Mouse (Mus musculus): ENCODE measurements around the gene Tubg2.

Gene Tubg2

GRCm38 (mm10) chr11:101164677-101165580 is 9.2 kb downstream of the Tubg2 start:
- DNase-seq (ENCODE audit: low read depth, low spot score): peak; percentile 83

DNA sequence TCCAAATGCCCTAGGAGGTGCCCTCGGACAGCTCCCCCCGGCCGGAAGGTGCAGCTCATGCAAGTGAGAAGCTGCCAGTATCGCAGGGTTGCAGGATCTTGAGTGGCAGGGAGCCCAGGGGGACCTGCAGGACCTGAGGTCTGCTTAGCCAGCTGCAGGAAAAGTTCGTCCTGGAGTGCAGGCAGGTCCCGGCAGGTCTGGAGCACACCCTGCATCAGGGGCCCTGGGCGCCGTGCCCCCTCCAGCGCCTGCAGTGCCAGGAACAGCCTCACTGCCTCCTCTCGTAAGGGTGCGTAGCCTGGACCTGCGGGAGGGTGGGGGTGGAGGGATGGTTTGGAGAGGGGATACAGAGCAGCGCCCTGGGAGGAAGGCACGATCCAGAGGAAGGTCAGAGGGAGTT is 10.7 kb downstream of the Tubg2 start:
- DNase-seq (ENCODE audit: low read depth, low spot score): no peak

- no peak for DNase-seq (ENCODE audit: low read depth, low spot score)
Observed at GRCm38 (mm10) chr11:101167211-101167962, 11.7 kb downstream of the Tubg2 start.

DNA sequence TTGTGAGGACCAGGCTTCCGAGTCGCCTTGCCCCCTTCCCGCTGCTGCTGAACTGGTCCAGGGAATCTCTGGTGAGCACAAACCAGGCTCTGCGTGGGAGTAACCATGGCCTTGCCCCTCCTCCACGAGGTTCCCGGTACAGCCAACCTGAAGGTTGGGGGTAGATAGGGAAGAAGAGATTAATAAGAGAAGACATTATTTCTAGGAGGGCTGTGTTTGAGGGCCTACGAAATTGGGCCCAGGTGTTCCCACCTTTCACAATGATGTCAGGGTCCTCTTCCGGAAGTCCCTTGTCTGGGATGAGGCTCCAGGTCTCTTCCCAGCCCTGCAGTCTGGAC is 12.2 kb downstream of the Tubg2 start:
- no peak for DNase-seq (ENCODE audit: low read depth, low spot score)

- no peak for DNase-seq (ENCODE audit: low read depth, low spot score)
Observed at GRCm38 (mm10) chr11:101168301-101168980, 12.7 kb downstream of the Tubg2 start.

DNA sequence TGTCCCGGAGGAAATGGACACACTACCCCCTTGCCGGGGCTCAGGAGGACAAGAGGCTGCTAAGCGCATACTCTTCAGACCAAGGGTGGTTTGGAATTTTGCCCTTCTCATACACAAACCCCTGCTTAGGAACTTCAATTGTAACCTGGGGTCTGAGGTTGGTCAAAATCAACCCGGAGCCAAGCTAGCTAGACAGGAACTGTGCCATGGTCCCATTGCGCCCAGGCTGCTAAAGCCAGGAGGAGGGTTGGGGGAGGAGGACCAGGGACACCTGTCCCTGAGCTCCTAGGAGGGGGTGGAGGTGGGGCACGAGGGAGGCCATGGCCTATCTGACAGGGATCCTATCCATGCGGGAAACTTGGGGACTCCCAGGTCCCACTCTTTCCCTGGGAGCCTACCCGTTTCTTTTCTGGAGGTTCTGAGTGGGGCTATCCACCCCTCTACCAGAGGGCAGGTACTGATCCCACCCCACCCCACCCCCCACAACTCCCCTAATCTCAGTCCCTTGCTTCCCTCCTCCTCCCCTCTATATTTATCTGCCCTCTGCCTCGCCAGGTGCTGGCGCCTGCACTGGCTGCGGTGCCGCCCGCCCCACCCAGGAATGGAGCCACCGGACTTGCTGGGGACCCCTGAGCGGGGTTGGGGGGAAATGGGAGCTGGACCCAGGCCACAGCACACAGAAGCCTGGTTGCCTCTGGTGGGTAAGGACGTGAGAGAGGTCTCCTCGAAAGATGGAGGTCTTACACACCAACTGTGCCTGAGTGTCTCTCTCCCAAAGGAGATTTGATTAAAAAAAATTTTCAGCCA is 13.8 kb downstream of the Tubg2 start:
- no peak for DNase-seq (ENCODE audit: low read depth, low spot score)

- DNase-seq (ENCODE audit: low read depth, low spot score): peak; percentile 67
Observed at GRCm38 (mm10) chr11:101170354-101170810, 14.7 kb downstream of the Tubg2 start, which contains the start of gene Cntnap1. TSS of gene Cntnap1 (plus strand) at chr11:101170523.

DNA sequence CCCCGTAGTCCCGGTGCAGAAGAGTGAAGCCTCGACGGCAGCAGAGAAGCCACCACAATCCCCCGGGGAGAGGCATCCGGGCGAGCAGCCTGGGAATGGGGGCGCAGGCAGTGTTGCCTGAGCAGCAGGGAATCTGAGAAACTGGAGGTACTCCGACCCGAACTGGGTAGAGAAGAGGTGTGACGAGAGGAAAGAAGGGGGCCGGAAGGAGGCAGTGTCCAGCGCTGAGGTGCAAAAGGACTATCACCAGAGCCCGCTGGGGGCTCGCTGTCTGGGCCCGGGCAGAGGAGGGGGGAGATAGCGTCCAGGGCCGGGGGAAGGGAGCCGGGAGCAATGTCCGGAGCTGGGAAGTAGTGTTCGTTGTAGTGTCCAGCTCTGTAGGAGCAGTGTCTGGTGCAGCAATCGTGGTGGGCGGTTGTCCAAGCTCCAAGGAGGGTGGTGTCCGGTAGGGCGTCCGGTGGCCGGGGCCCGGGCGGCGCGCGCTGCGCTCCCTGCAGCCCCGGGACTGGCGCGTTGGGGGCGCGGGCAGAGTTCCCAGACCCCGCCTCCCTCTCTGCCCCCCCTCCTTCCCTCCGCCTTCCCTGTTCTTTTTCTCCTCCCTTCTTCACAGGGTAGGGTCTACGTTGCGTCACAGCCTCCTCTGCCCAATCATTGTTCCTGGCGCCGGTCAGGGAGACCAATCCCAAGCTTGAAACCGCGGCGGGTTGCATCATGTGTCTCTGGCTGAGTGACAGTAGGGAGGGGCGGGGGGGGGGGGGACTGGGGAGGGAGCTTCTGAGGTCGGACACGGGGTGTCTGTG is 15.3 kb downstream of the Tubg2 start, which contains the start of gene Plekhh3:
TSS of gene Plekhh3 (minus strand) at position 541 of the 800 bp plus-strand sequence.
- peak; percentile 98 for DNase-seq (ENCODE audit: low read depth, low spot score)

DNA sequence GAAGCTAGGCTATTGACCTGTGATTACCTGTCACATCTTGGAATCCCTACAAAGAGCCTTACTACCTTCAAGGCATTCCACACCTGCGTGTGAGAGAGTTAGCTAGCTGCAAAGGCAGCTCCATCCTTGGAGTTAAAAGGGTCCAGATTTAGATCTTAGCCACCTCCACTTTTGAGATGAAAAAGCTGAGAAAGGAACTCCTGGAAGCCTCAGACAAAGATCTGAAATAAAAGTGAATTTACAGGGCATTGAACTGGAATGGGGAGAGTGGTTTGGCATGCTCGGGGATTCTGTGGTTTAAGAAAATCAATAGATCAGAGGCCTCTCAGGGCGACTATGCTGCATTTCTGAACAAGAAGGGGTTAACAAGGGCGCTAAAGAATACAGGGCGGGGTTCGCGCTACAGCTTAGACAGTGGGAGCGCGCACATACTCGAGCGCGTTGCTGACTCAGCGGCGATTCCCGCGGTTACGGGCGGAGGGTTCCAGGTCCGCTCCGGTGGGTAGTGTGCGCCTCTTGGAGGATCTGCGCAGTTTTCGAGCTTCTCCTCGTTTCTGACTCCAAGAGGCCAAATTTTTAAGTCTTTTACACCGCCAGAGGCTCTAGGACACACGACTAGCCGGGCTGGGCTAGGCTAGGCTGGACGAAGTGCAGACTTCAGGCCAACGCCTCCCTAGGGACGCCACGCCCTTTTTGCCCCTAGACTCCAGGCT is 16.2 kb downstream of the Tubg2 start:
- peak; percentile 85 for DNase-seq (ENCODE audit: low read depth, low spot score)

GRCm38 (mm10) chr11:101172434-101172815 is 16.7 kb downstream of the Tubg2 start:
- no peak for DNase-seq (ENCODE audit: low read depth, low spot score)

DNA sequence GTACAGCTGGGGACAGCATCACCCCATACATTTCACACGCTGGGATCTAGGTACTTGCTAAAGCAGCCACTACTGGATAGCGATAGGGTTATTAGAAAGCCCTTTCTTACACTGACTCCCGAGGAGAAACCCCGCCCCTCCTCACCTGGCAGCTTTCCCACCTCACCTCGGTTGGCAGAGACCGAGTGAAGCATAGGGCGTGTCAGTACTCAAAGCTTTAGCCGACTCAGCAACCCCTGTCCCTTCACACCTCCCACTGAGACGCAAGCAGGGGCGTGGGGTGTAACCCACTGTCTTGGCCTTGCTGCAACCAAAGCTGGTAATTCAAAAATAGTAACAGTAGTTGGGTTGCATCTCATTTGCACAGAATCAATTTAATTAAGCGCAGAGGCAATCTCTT is 17.4 kb downstream of the Tubg2 start:
- DNase-seq (ENCODE audit: low read depth, low spot score): peak; percentile 23

GRCm38 (mm10) chr11:101173631-101174388 is 18.1 kb downstream of the Tubg2 start:
- DNase-seq (ENCODE audit: low read depth, low spot score): peak; percentile 93

GRCm38 (mm10) chr11:101174389-101174745 is 18.7 kb downstream of the Tubg2 start:
- no peak for DNase-seq (ENCODE audit: low read depth, low spot score)

DNA sequence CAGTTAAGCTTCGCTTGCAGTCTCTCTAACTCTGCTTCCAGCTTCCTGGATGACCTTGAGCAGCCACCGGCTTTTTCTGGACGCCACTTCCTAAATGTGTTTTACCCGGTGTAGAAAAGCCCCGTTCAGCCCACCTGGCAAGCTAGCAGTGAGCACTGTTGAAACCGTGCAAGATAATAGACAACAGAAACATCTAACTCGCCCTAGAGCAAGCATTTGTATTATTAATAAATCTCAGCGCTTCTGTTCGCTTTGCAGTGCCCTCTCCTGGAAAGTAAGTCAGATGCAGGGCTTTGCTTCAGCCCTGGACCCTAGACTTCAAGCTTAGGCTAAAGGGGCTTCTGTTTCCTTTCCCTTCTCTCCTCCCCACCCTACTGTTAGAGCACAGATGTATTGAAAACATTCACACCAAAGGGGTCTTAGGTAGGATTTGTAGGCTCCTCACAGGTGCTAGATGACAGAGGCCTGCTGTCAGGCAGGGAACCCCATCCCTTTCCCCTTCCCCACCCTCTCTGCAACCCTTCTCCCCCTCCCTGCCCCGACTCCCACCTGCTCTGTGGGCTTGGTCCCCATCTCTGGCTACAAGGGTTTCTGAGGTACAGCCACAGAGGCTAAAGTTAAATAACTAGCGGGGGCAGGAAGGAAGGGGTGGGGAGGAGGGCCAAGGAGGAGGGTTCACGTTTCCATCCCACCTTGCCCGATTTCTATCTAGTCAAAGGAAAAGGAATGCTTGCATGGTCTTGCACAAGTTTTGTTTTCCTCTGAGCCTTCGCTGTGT is 19.3 kb downstream of the Tubg2 start, which contains the start of gene Ccr10:
TSS of gene Ccr10 (minus strand) at position 593 of the 778 bp plus-strand sequence.
- DNase-seq (ENCODE audit: low read depth, low spot score): no peak

GRCm38 (mm10) chr11:101175636-101176116 is 20.0 kb downstream of the Tubg2 start:
- no peak for DNase-seq (ENCODE audit: low read depth, low spot score)

GRCm38 (mm10) chr11:101176117-101176691 is 20.5 kb downstream of the Tubg2 start:
- peak; percentile 58 for DNase-seq (ENCODE audit: low read depth, low spot score)

GRCm38 (mm10) chr11:101176933-101177773 is 21.4 kb downstream of the Tubg2 start:
- DNase-seq (ENCODE audit: low read depth, low spot score): peak; percentile 59
